Mouse (Mus musculus) heart, adult 2 months (tissue): ENCODE data around the gene Fam19a3. TPM values are rescaled to one million over a fixed set of nuclear protein-coding genes. Genes with fewer than 3 reads are reported as not detected.

ENCODE experiments used
- DNase-seq, 2 experiments: peaks; one replicate each; pipeline ENCODE4 v3.0.0; 2021
- H3K27ac ChIP-seq: fragments of 200-600 bp; 2 replicates; pipeline ENCODE4 v1.8.1; 2022
- H3K27me3 ChIP-seq: fragments of 200-500 bp; 2 replicates; pipeline ENCODE4 v1.6.1; 2012; ENCODE audit warnings: mild to moderate bottlenecking, low read length, inconsistent platforms, mixed read lengths; ENCODE audit not compliant: control insufficient read depth, insufficient read depth
- H3K36me3 ChIP-seq: fragments of 200-500 bp; 2 replicates; pipeline ENCODE4 v1.6.1; 2012; ENCODE audit warnings: low read length, inconsistent platforms; ENCODE audit not compliant: control insufficient read depth, insufficient read depth
- H3K4me1 ChIP-seq: fragments of 200-500 bp; 2 replicates; pipeline ENCODE4 v1.6.1; 2011; ENCODE audit warnings: low read length; ENCODE audit not compliant: control insufficient read depth, insufficient read depth
- H3K4me3 ChIP-seq: fragments of 200-600 bp; 2 replicates; pipeline ENCODE4 v1.8.1; 2022
- H3K79me2 ChIP-seq: fragments of 200-500 bp; replicated peaks from 2 replicates; pipeline ENCODE4 v1.6.1; 2012; ENCODE audit warnings: mild to moderate bottlenecking, inconsistent platforms, low read length, moderate library complexity, mixed read lengths; ENCODE audit not compliant: control insufficient read depth, insufficient read depth
- H3K9ac ChIP-seq: fragments of 200-500 bp; 2 replicates; pipeline ENCODE4 v1.6.1; 2012; ENCODE audit warnings: low read depth, mild to moderate bottlenecking, control low read depth, inconsistent platforms, low read length, mixed read lengths
- CTCF ChIP-seq: fragments of 200-600 bp; IDR thresholded peaks from 2 replicates; pipeline ENCODE4 v1.8.1; 2022; ENCODE audit warnings: antibody characterized with exemption, mild to moderate bottlenecking, moderate library complexity
- EP300 ChIP-seq: fragments of 200-500 bp; IDR thresholded peaks from 2 replicates; pipeline ENCODE4 v1.6.1; 2011; ENCODE audit warnings: low read depth, low read length, control low read depth; ENCODE audit not compliant: insufficient read depth
- POLR2A ChIP-seq: fragments of 200-500 bp; IDR thresholded peaks from 2 replicates; pipeline ENCODE4 v1.6.1; 2011; ENCODE audit warnings: mild to moderate bottlenecking, low read depth, low read length, control low read depth; ENCODE audit not compliant: insufficient read depth
- WGBS: fragments of 180-500 bp; shearing (Covaris S2); methylation state at CpG from one replicate; pipeline ENCODE4 v1.1.7; 2018; 5-methylcytosine and 5-hydroxymethylcytosine counted together
- intact Hi-C: fragments of 180-260 bp; cut with DNase I; formaldehyde crosslinking; loops from one replicate; pipeline ENCODE4 v1.15.1; 2025
- polyA plus RNA-seq: library from polyadenylated mRNA; depleted of rRNA; stranded (reverse); fragments of >200 nt; gene quantifications from 2 replicates; pipeline ENCODE4 v1.2.3, GENCODE M21; 2012
- total RNA-seq, 2 experiments: library from RNA; stranded (reverse); gene quantifications; 2 replicates each; pipeline ENCODE4 v1.2.3; 2021

Fam19a3 gene
- total and polyA plus RNA-seq, 3 experiments = 1.2 to 2.4 (median 1.4) TPM

- peak; percentile 51 to 54 for DNase-seq
- TF ChIP-seq EP300 (0 out of 2 replicates have a peak, but pooled peaks have one; percentile 32), CTCF (no peak), POLR2A (peak; percentile 41; the same call in 1 of the 2 replicates)
- Histone ChIP-seq H3K4me3 (peak overlapping the region; percentile 79), H3K27ac (peak overlapping the region; percentile 96), H3K4me1 (peaks cover 30% of the 10 kb centered on the region), H3K79me2 (no peaks in the 10 kb centered on the region), H3K36me3 (peaks cover 12% of the 10 kb centered on the region), H3K27me3 (no peaks in the 10 kb centered on the region), H3K9ac (peak overlapping the region; percentile 80)
- intact Hi-C loops = no loop called here
- 7% methylated on average over 6 of the region's 6 CpGs for WGBS
Observed at GRCm38 (mm10) chr3:104790401-104790937, 8.8 kb upstream of the Fam19a3 start.

- H3K27me3 ChIP-seq = no peaks in the 10 kb centered on the region
- peak overlapping the region; percentile 79 for H3K4me3 ChIP-seq
- intact Hi-C loops = loop anchor here (1.0 to 5.0 kb wide), 2 partner anchors 177 to 265 kb away; no protein-coding TSS in a partner anchor
- WGBS = 8% methylated on average over 13 of the region's 13 CpGs
- TF ChIP-seq EP300 (no peak), CTCF (no peak)
- DNase-seq = peak; percentile 77
- H3K9ac ChIP-seq = peak overlapping the region; percentile 80
- peak overlapping the region; percentile 96 for H3K27ac ChIP-seq
- H3K79me2 ChIP-seq = no peaks in the 10 kb centered on the region
- H3K36me3 ChIP-seq = peaks cover 12% of the 10 kb centered on the region
- peaks cover 30% of the 10 kb centered on the region for H3K4me1 ChIP-seq
Observed at GRCm38 (mm10) chr3:104789822-104790221, 8.2 kb upstream of the Fam19a3 start.

- peak overlapping the region; percentile 79 for H3K4me3 ChIP-seq
- no peaks in the 10 kb centered on the region for H3K27me3 ChIP-seq
- no peaks in the 10 kb centered on the region for H3K79me2 ChIP-seq
- H3K4me1 ChIP-seq = peaks cover 29% of the 10 kb centered on the region
- WGBS = 5% methylated on average over 10 of the region's 10 CpGs
- H3K36me3 ChIP-seq = peaks cover 12% of the 10 kb centered on the region
- H3K9ac ChIP-seq = peak overlapping the region; percentile 80
- peak; percentile 38 to 66 for DNase-seq
- intact Hi-C loops = loop anchor here (1.0 to 5.0 kb wide), 2 partner anchors 178 to 266 kb away; no protein-coding TSS in a partner anchor
- TF ChIP-seq EP300 (no peak), CTCF (no peak), POLR2A (no peak)
- peak overlapping the region; percentile 96 for H3K27ac ChIP-seq
Observed at GRCm38 (mm10) chr3:104789312-104789605, 7.6 kb upstream of the Fam19a3 start.

- peaks cover 7% of the 10 kb centered on the region for H3K36me3 ChIP-seq
- H3K27ac ChIP-seq = peak overlapping the region; percentile 96
- peak; percentile 87 for TF ChIP-seq EP300
- TF ChIP-seq POLR2A = peak; percentile 72
- peak; percentile 91 for TF ChIP-seq CTCF
- H3K27me3 ChIP-seq = no peaks in the 10 kb centered on the region
- H3K4me1 ChIP-seq = peaks cover 26% of the 10 kb centered on the region
- 1% methylated on average over 48 of the region's 52 CpGs for WGBS
- intact Hi-C loops = loop anchor here (1.0 to 5.0 kb wide), 4 partner anchors 30 to 267 kb away; partner anchors contain the start of genes Capza1, Mov10 and St7l
- DNase-seq = peak; percentile 90 to 91
- H3K4me3 ChIP-seq = peak overlapping the region; percentile 79
- no peaks in the 10 kb centered on the region for H3K79me2 ChIP-seq
- H3K9ac ChIP-seq = peak overlapping the region; percentile 80
Observed at GRCm38 (mm10) chr3:104788561-104789311, 7.1 kb upstream of the Fam19a3 start.

GRCm38 (mm10) chr3:104788075-104788474, 6.4 kb upstream of the Fam19a3 start, which contains the start of gene Rhoc:
TSS of gene Rhoc (plus strand) at chr3:104788375.
- no peaks in the 10 kb centered on the region for H3K27me3 ChIP-seq
- H3K79me2 ChIP-seq = no peaks in the 10 kb centered on the region
- no peak for TF ChIP-seq EP300
- H3K36me3 ChIP-seq = peaks cover 5% of the 10 kb centered on the region
- DNase-seq = no peak
- peaks cover 23% of the 10 kb centered on the region for H3K4me1 ChIP-seq
- peak within 1 kb of the TSS; percentile 96 for H3K27ac ChIP-seq
- 22% methylated on average over 3 of the region's 3 CpGs for WGBS
- H3K4me3 ChIP-seq = peak within 1 kb of the TSS; percentile 79
- intact Hi-C loops = loop anchor here (1.0 to 5.0 kb wide), 3 partner anchors 30 to 179 kb away; partner anchors contain the start of genes Capza1, Mov10 and St7l
- H3K9ac ChIP-seq = peak within 1 kb of the TSS; percentile 80

- WGBS = 90% methylated on average over 6 of the region's 6 CpGs
- TF ChIP-seq EP300 (no peak), POLR2A (no peak), CTCF (no peak)
- no peak overlapping the region for H3K4me3 ChIP-seq
- H3K27me3 ChIP-seq = no peaks in the 10 kb centered on the region
- intact Hi-C loops = loop anchor here (5.0 kb wide), 1 partner anchor 182 kb away; no protein-coding TSS in a partner anchor
- H3K4me1 ChIP-seq = peaks cover 8% of the 10 kb centered on the region
- no peak overlapping the region for H3K27ac ChIP-seq
- no peak overlapping the region for H3K9ac ChIP-seq
- no peaks in the 10 kb centered on the region for H3K36me3 ChIP-seq
- no peaks in the 10 kb centered on the region for H3K79me2 ChIP-seq
- DNase-seq = no peak
Observed at GRCm38 (mm10) chr3:104785284-104785683, 3.6 kb upstream of the Fam19a3 start.
